Mouse (Mus musculus) central nervous system, embryonic 18 days (tissue): Measurements from ENCODE around the gene Dbf4. TPM values are rescaled to one million over a fixed set of nuclear protein-coding genes. Genes with fewer than 3 reads are reported as not detected.

ENCODE experiments used
- polyA plus RNA-seq: library from polyadenylated mRNA; depleted of rRNA; stranded (reverse); fragments of >200 nt; gene quantifications from 2 replicates; pipeline ENCODE4 v1.2.3, GENCODE M21; 2012; rRNA removed

Gene Dbf4
- 11.1 and 14.0 TPM in 2 replicates for polyA plus RNA-seq

DNA sequence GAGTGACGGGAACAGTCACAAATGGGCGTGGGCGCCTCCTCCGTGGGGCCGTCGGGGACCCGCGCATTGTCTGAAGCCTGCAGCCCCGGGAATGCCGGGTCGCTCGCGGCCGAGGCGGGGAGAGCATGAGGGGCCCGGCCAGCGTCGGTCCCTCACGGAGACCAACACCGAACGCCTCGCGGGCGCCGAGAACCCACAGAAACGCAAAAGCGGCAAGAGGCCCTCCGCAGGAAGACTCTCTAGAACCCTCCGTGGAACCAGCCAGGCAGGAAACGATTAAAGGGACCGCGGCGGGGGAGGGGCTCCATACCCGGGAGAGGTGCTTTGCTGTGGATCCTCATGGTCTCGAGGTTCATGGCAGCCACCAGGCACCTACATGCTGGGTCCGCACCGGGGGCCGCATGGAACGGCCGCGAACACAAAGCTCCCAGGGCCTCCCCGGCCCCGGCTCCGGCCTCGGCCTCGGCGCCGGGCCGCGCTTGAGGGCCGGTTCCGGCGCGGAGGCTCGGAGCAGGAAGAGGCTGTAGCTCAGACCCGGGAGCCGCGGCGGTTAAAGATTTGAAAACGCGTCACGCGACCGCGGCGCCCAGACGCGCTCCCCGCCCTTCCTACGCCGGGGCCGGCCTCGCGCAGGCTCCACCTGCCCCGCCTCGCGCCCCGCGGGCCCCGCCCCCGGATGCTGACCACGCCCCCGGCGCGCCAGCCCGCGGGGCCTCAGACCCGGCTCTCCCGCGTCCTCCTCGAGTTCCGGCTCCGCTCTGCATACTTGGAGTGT lies at the start of gene Dbf4, which contains the start of gene Slc25a40:
TSS of gene Dbf4 (minus strand) at position 560 of the 775 bp plus-strand sequence.
TSS of gene Slc25a40 (plus strand) at position 694 of the 775 bp plus-strand sequence.

GRCm38 (mm10) chr5:8367614-8368327 lies 54.7 kb downstream of the Dbf4 start, which contains the start of gene Adam22:
Gene Adam22, minus strand, starts transcription at chr5:8368160.

Other genes starting within 250 kb of the Dbf4 start
- gene Adam22, start 54.6 kb downstream of the Dbf4 start, polyA plus RNA-seq = 35.8 and 37.7 TPM in 2 replicates
- gene Slc25a40, start 134 bp upstream of the Dbf4 start, polyA plus RNA-seq = 12.4 and 14.1 TPM in 2 replicates
- 44.5 and 45.9 TPM in 2 replicates for gene Rundc3b, start 200.2 kb upstream of the Dbf4 start, polyA plus RNA-seq
- 5.5 and 5.8 TPM in 2 replicates for gene Abcb1a, start 237.4 kb upstream of the Dbf4 start, polyA plus RNA-seq